Mouse (Mus musculus): Measurements from ENCODE around the gene Olfr794. TPM values are rescaled to one million over a fixed set of nuclear protein-coding genes. Genes with fewer than 3 reads are reported as not detected.

Gene Olfr794
- not detected in 2 replicates for polyA plus RNA-seq (2012)

GRCm38 (mm10) chr10:129567355-129567754, at the start of gene Olfr794:
TSS of gene Olfr794 (plus strand) at chr10:129567655.
- TF ChIP-seq GATA1 (IDR thresholded peaks at IDR 0.05; ENCODE audit: low read length), result no peak

- no peak for TF ChIP-seq GATA1 (IDR thresholded peaks at IDR 0.05; ENCODE audit: low read length)
Observed at GRCm38 (mm10) chr10:129521492-129521891, 46.0 kb upstream of the Olfr794 start, which contains the start of gene Olfr791. TSS of gene Olfr791 (plus strand) at chr10:129521792.

GRCm38 (mm10) chr10:129538862-129539261, 28.6 kb upstream of the Olfr794 start, which contains the start of gene Olfr792:
TSS of gene Olfr792 (plus strand) at chr10:129539162.
- no peak for TF ChIP-seq GATA1 (IDR thresholded peaks at IDR 0.05; ENCODE audit: low read length)

- no peak for TF ChIP-seq GATA1 (IDR thresholded peaks at IDR 0.05; ENCODE audit: low read length)
Observed at GRCm38 (mm10) chr10:129549354-129549753, 18.1 kb upstream of the Olfr794 start.

- TF ChIP-seq GATA1 (IDR thresholded peaks at IDR 0.05; ENCODE audit: low read length), result no peak
Observed at GRCm38 (mm10) chr10:129577066-129577465, 9.6 kb downstream of the Olfr794 start.

- TF ChIP-seq GATA1 (IDR thresholded peaks at IDR 0.05; ENCODE audit: low read length), result no peak
Observed at GRCm38 (mm10) chr10:129612470-129612869, 45.0 kb downstream of the Olfr794 start, which contains the start of gene Olfr796. TSS of gene Olfr796 (minus strand) at chr10:129612570.

- TF ChIP-seq GATA1 (IDR thresholded peaks at IDR 0.05; ENCODE audit: low read length), result no peak
Observed at GRCm38 (mm10) chr10:129621724-129622123, 54.3 kb downstream of the Olfr794 start.

Other genes with a start within 250 kb of the Olfr794 start
- gene Olfr780, start 249.5 kb upstream of the Olfr794 start, polyA plus RNA-seq (2012), result not detected in 2 replicates
- gene Olfr781, start 238.8 kb upstream of the Olfr794 start, polyA plus RNA-seq (2012), result not detected in 2 replicates
- gene Olfr782, start 218.8 kb upstream of the Olfr794 start, polyA plus RNA-seq (2012), result not detected in 2 replicates
- gene Olfr784, start 183.6 kb upstream of the Olfr794 start, polyA plus RNA-seq (2012), result not detected in 2 replicates
- gene Olfr785, start 162.2 kb upstream of the Olfr794 start, polyA plus RNA-seq (2012), result not detected in 2 replicates
- gene Olfr786, start 140.3 kb upstream of the Olfr794 start, polyA plus RNA-seq (2012), result not detected in 2 replicates
- gene Olfr787, start 105.8 kb upstream of the Olfr794 start, polyA plus RNA-seq (2012), result not detected in 2 replicates
- not detected in 2 replicates for gene Olfr788, start 96.7 kb upstream of the Olfr794 start, polyA plus RNA-seq (2012)
- not detected in 2 replicates for gene Olfr789, start 82.9 kb upstream of the Olfr794 start, polyA plus RNA-seq (2012)
- not detected in 2 replicates for gene Olfr790, start 69.2 kb upstream of the Olfr794 start, polyA plus RNA-seq (2012)
- not detected in 2 replicates for gene Olfr791, start 45.9 kb upstream of the Olfr794 start, polyA plus RNA-seq (2012)
- not detected in 2 replicates for gene Olfr792, start 28.5 kb upstream of the Olfr794 start, polyA plus RNA-seq (2012)
- not detected in 2 replicates for gene Olfr796, start 44.9 kb downstream of the Olfr794 start, polyA plus RNA-seq (2012)
- gene Olfr798, start 60.3 kb downstream of the Olfr794 start, polyA plus RNA-seq (2012), result not detected in 2 replicates
- not detected in 2 replicates for gene Olfr799, start 69.8 kb downstream of the Olfr794 start, polyA plus RNA-seq (2012)
- not detected in 2 replicates for gene Olfr800, start 90.0 kb downstream of the Olfr794 start, polyA plus RNA-seq (2012)
- gene Olfr801, start 106.2 kb downstream of the Olfr794 start, polyA plus RNA-seq (2012), result not detected in 2 replicates
- not detected in 2 replicates for gene Olfr802, start 120.5 kb downstream of the Olfr794 start, polyA plus RNA-seq (2012)
- gene Olfr803, start 126.6 kb downstream of the Olfr794 start, polyA plus RNA-seq (2012), result not detected in 2 replicates
- not detected in 2 replicates for gene Olfr804, start 135.6 kb downstream of the Olfr794 start, polyA plus RNA-seq (2012)
- gene Olfr805, start 161.7 kb downstream of the Olfr794 start, polyA plus RNA-seq (2012), result not detected in 2 replicates
- not detected in 2 replicates for gene Olfr806, start 174.3 kb downstream of the Olfr794 start, polyA plus RNA-seq (2012)
- gene Olfr807, start 190.1 kb downstream of the Olfr794 start, polyA plus RNA-seq (2012), result not detected in 2 replicates
- gene Olfr808, start 197.8 kb downstream of the Olfr794 start, polyA plus RNA-seq (2012), result not detected in 2 replicates
- gene Olfr809, start 207.0 kb downstream of the Olfr794 start, polyA plus RNA-seq (2012), result not detected in 2 replicates
- gene Olfr810, start 227.3 kb downstream of the Olfr794 start, polyA plus RNA-seq (2012), result not detected in 2 replicates
- gene Olfr811, start 236.7 kb downstream of the Olfr794 start, polyA plus RNA-seq (2012), result not detected in 2 replicates

Measured in G1E-ER4 (cell line).